Mouse (Mus musculus) forebrain, postnatal 0 days (tissue): Measurements from ENCODE around the gene Aars. TPM values are rescaled to one million over a fixed set of nuclear protein-coding genes. Genes with fewer than 3 reads are reported as not detected.
A peak's percentile ranks its signal among the peaks of the same experiment; 100 is the strongest.
"Not testable (repeated sequence)": the region's sequence is repeated elsewhere in the genome, so short reads cannot be mapped to it uniquely, and the experiment has no call there.

Experiments used
- ATAC-seq: fragments of 200-750 bp; cut with Nextera tagmentation; 2 replicates; pipeline ENCODE4 v1.8.0; 2017; ENCODE audit warnings: mild to moderate bottlenecking, moderate library complexity
- DNase-seq: peaks from one replicate; pipeline ENCODE4 v3.0.0-alpha.2; 2015
- H3K27ac ChIP-seq: fragments of 300-500 bp; sonication (generic); 2 replicates; pipeline ENCODE4 v1.5.1; 2014; ENCODE audit warnings: low read depth, mild to moderate bottlenecking, antibody characterized with exemption, low read length, moderate library complexity, mixed read lengths
- H3K27me3 ChIP-seq: fragments of 300-500 bp; sonication (generic); 2 replicates; pipeline ENCODE4 v1.6.1; 2014; ENCODE audit warnings: mild to moderate bottlenecking, low read length, mixed read lengths; ENCODE audit not compliant: insufficient read depth
- H3K36me3 ChIP-seq: fragments of 300-500 bp; sonication (generic); 2 replicates; pipeline ENCODE4 v1.6.1; 2014; ENCODE audit warnings: mild to moderate bottlenecking, moderate library complexity; ENCODE audit not compliant: insufficient read depth
- H3K4me1 ChIP-seq: fragments of 300-500 bp; sonication (generic); 2 replicates; pipeline ENCODE4 v1.6.1; 2014; ENCODE audit warnings: antibody characterized with exemption; ENCODE audit not compliant: insufficient read depth
- H3K4me2 ChIP-seq: fragments of 300-500 bp; sonication (generic); 2 replicates; pipeline ENCODE4 v1.6.1; 2014; ENCODE audit warnings: low read depth, mild to moderate bottlenecking, moderate library complexity
- H3K4me3 ChIP-seq: fragments of 300-500 bp; sonication (generic); 2 replicates; pipeline ENCODE4 v1.5.1; 2014; ENCODE audit warnings: low read depth, low read length, mixed read lengths
- H3K9ac ChIP-seq: fragments of 300-500 bp; sonication (generic); 2 replicates; pipeline ENCODE4 v1.6.1; 2014; ENCODE audit warnings: mild to moderate bottlenecking
- H3K9me3 ChIP-seq: fragments of 300-500 bp; sonication (generic); 2 replicates; pipeline ENCODE4 v1.6.1; 2016; ENCODE audit warnings: low read length
- CTCF ChIP-seq: sonication (generic); IDR thresholded peaks from 2 replicates; pipeline ENCODE4 v1.5.1; 2016; ENCODE audit warnings: antibody characterized with exemption, control low read depth, low read depth
- WGBS: fragments of 180-500 bp; shearing (Covaris S2); extraction: QIAGEN DNeasy Blood & Tissue Kit; methylation state at CpG from one replicate; pipeline ENCODE4 v1.1.7; 2014; 5-methylcytosine and 5-hydroxymethylcytosine counted together
- polyA plus RNA-seq: library from polyadenylated mRNA; unstranded; fragments of >200 nt; fragmentation: Nextera tagmentation; extraction: Ambion mirVana; gene quantifications from 2 replicates; pipeline ENCODE4 v1.2.1, GENCODE M21; 2015
- total RNA-seq: library from RNA; depleted of rRNA; stranded (reverse); fragments of >200 nt; gene quantifications from 2 replicates; pipeline ENCODE4 v1.2.3, GENCODE M21; 2014; rRNA removed

The Aars gene
- 79.3 and 106 TPM in 2 replicates for total RNA-seq
- 67.4 and 74.5 TPM in 2 replicates for polyA plus RNA-seq

GRCm38 (mm10) chr8:111032916-111033315 is at the start of gene Aars:
Gene Aars, plus strand, starts transcription at chr8:111033144.
- DNase-seq, result no peak
- Histone ChIP-seq H3K9me3 (no peaks in the 10 kb centered on the region), H3K4me1 (peaks cover 12% of the 10 kb centered on the region), H3K36me3 (peaks cover 9% of the 10 kb centered on the region), H3K27me3 (no peaks in the 10 kb centered on the region), H3K27ac (peak within 1 kb of the TSS; percentile 88), H3K4me3 (peak within 1 kb of the TSS; percentile 80), H3K4me2 (peak within 1 kb of the TSS; percentile 46), H3K9ac (peak within 1 kb of the TSS; percentile 97)
- WGBS, result 96% methylated on average over 7 of the region's 7 CpGs
- ATAC-seq, result no peak
- TF ChIP-seq CTCF, result no peak

- ATAC-seq (no peak), DNase-seq (no peak)
- no peaks in the 10 kb centered on the region for H3K9me3 ChIP-seq
- H3K27me3 ChIP-seq, result no peaks in the 10 kb centered on the region
- WGBS, result 90% methylated on average over 8 of the region's 8 CpGs
- H3K9ac ChIP-seq, result no peak overlapping the region
- H3K4me2 ChIP-seq, result no peak overlapping the region
- H3K36me3 ChIP-seq, result peaks cover 77% of the 10 kb centered on the region
- no peak overlapping the region for H3K4me3 ChIP-seq
- no peaks in the 10 kb centered on the region for H3K4me1 ChIP-seq
- no peak overlapping the region for H3K27ac ChIP-seq
- no peak for TF ChIP-seq CTCF
Observed at GRCm38 (mm10) chr8:110987805-110988744, 44.9 kb upstream of the Aars start.

GRCm38 (mm10) chr8:110990017-110990416 is 42.9 kb upstream of the Aars start:
- peaks cover 63% of the 10 kb centered on the region for H3K36me3 ChIP-seq
- no peak overlapping the region for H3K9ac ChIP-seq
- WGBS, result 88% methylated on average over 9 of the region's 9 CpGs
- H3K4me3 ChIP-seq, result no peak overlapping the region
- H3K27me3 ChIP-seq, result no peaks in the 10 kb centered on the region
- no peak overlapping the region for H3K4me2 ChIP-seq
- ATAC-seq, result no peak
- no peaks in the 10 kb centered on the region for H3K9me3 ChIP-seq
- no peaks in the 10 kb centered on the region for H3K4me1 ChIP-seq
- no peak overlapping the region for H3K27ac ChIP-seq
- no peak for DNase-seq
- no peak for TF ChIP-seq CTCF

- WGBS, result 35% methylated on average over 16 of the region's 16 CpGs
- peak overlapping the region; percentile 64 for H3K27ac ChIP-seq
Observed at GRCm38 (mm10) chr8:110996641-110997430, 36.1 kb upstream of the Aars start.

GRCm38 (mm10) chr8:110997547-110998531 is 35.1 kb upstream of the Aars start, which contains the start of gene Ddx19a:
Gene Ddx19a, minus strand, starts transcription at chr8:110997800.
- WGBS, result 4% methylated on average over 58 of the region's 58 CpGs
- peak within 1 kb of the TSS; percentile 94 for H3K4me3 ChIP-seq
- H3K4me1 ChIP-seq, result 0 out of 2 replicates have a peak, but pooled peaks cover 5% of the 10 kb centered on the region
- peaks cover 6% of the 10 kb centered on the region; the same call in 1 of the 2 replicates for H3K36me3 ChIP-seq
- peak; percentile 93 for DNase-seq
- peak within 1 kb of the TSS; percentile 78 for H3K9ac ChIP-seq
- peak; percentile 99 for ATAC-seq
- peak; percentile 55 for TF ChIP-seq CTCF
- H3K27me3 ChIP-seq, result no peaks in the 10 kb centered on the region
- H3K4me2 ChIP-seq, result peak within 1 kb of the TSS; percentile 62
- no peaks in the 10 kb centered on the region for H3K9me3 ChIP-seq
- peak within 1 kb of the TSS; percentile 64 for H3K27ac ChIP-seq

More at GRCm38 (mm10) chr8:110996641-110997430, 36.1 kb upstream of the Aars start:
- DNase-seq, result no peak
- Histone ChIP-seq H3K4me1 (0 out of 2 replicates have a peak, but pooled peaks cover 5% of the 10 kb centered on the region), H3K27me3 (no peaks in the 10 kb centered on the region), H3K9me3 (no peaks in the 10 kb centered on the region), H3K36me3 (peaks cover 13% of the 10 kb centered on the region), H3K9ac (peak overlapping the region; percentile 78), H3K4me3 (peak overlapping the region; percentile 94), H3K4me2 (peak overlapping the region; percentile 62)
- no peak for TF ChIP-seq CTCF
- ATAC-seq, result no peak

- not testable (repeated sequence) for H3K9ac ChIP-seq, H3K4me3 ChIP-seq, ATAC-seq, H3K4me2 ChIP-seq, H3K4me1 ChIP-seq, H3K27ac ChIP-seq, H3K27me3 ChIP-seq, H3K9me3 ChIP-seq, DNase-seq
- 88% methylated on average over 8 of the region's 10 CpGs for WGBS
- H3K36me3 ChIP-seq, result peaks cover 53% of the 10 kb centered on the region
Observed at GRCm38 (mm10) chr8:111010230-111010991, 22.5 kb upstream of the Aars start.

- H3K27ac ChIP-seq, DNase-seq, H3K9me3 ChIP-seq, H3K9ac ChIP-seq, ATAC-seq, H3K4me2 ChIP-seq, H3K27me3 ChIP-seq, H3K36me3 ChIP-seq, H3K4me1 ChIP-seq, H3K4me3 ChIP-seq: not testable (repeated sequence)
- 100% methylated on average over 1 of the region's 2 CpGs for WGBS
Observed at GRCm38 (mm10) chr8:111026609-111027008, 6.3 kb upstream of the Aars start.
